Mouse (Mus musculus) ES-E14 (cell line): ENCODE measurements around the gene Slc39a11.

Experiments used
- CHD2 ChIP-seq: IDR thresholded peaks from 2 replicates; pipeline ENCODE4 v1.6.1; 2014; ENCODE audit warnings: mild to moderate bottlenecking, low read depth, low read length, inconsistent platforms
- MAFK ChIP-seq: IDR thresholded peaks from 2 replicates; pipeline ENCODE4 v1.6.1; 2014; ENCODE audit warnings: mild to moderate bottlenecking, low read depth, low read length, inconsistent platforms; ENCODE audit not compliant: insufficient read depth
- ZC3H11A ChIP-seq: IDR thresholded peaks from 2 replicates; pipeline ENCODE4 v1.6.1; 2012; ENCODE audit warnings: low read depth, mild to moderate bottlenecking, inconsistent platforms, low read length, borderline replicate concordance
- ZNF384 ChIP-seq: IDR thresholded peaks from 2 replicates; pipeline ENCODE4 v1.6.1; 2012; ENCODE audit warnings: low read depth, low read length, inconsistent platforms

GRCm38 (mm10) chr11:113230410-113231132 lies 419.3 kb downstream of the Slc39a11 start:
- TF ChIP-seq MAFK: no peak
- TF ChIP-seq ZC3H11A: no peak
- no peak for TF ChIP-seq ZNF384
- no peak for TF ChIP-seq CHD2
